Mouse (Mus musculus) heart, postnatal 0 days (tissue): ENCODE data around the gene Lrriq1.

Experiments
- CTCF ChIP-seq: IDR thresholded peaks from 2 replicates; pipeline ENCODE4 v1.5.1; 2016; ENCODE audit warnings: antibody characterized with exemption, control low read depth, low read depth
- EP300 ChIP-seq: IDR thresholded peaks from 2 replicates; pipeline ENCODE4 v1.6.1; 2016; ENCODE audit warnings: antibody characterized with exemption, low read depth

DNA sequence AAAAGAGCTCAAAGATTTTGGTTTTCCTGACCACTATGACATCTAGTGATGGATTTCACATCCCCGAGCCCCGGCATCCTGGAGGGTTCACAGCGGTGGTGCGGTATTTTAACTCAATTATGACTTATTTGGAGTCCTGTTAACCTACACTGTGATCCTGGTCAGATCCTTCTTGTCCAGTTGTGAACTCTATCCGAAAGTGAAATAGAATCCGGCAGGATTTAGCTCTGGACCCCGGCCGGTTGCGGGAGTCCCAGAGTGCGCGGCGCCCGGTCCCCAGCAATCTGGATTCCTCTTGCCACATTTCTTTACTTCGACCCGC is 208.2 kb downstream of the Lrriq1 start:
- TF ChIP-seq CTCF = no peak
- no peak for TF ChIP-seq EP300
